Comparison of ENCODE assay signal across 8 mouse cellular contexts in genomic region chr19:3985261-3985681, GRCm38 (mm10). TPM values are rescaled to one million over a fixed set of nuclear protein-coding genes. Genes with fewer than 3 reads are reported as not detected.
DNase-seq lines count a peak whose midpoint lies in the region; ATAC-seq and TF ChIP-seq lines count a peak whose summit lies in the region.

No protein-coding gene starts in this region.

- H3K27me3 ChIP-seq in forebrain, embryonic 11.5 days (ENCODE audit: control insufficient read depth, insufficient read depth, low read length) = no peaks in the 10 kb centered on the region
- H3K27me3 ChIP-seq in forebrain, embryonic 16.5 days (replicated peaks; ENCODE audit: control insufficient read depth, insufficient read depth, low read length) = no peaks in the 10 kb centered on the region
- H3K27me3 ChIP-seq in embryonic facial prominence, embryonic 12.5 days = no peaks in the 10 kb centered on the region
- no peaks in the 10 kb centered on the region for H3K27me3 ChIP-seq in lung, postnatal 0 days (replicated peaks; ENCODE audit: insufficient read depth, low read length)

- H3K4me1 ChIP-seq in forebrain, embryonic 11.5 days (replicated peaks; ENCODE audit: control insufficient read depth, insufficient read depth, low read length) = peaks cover 4% of the 10 kb centered on the region; the same call in 1 of the 2 replicates
- H3K4me1 ChIP-seq in forebrain, embryonic 16.5 days (replicated peaks; ENCODE audit: control insufficient read depth, insufficient read depth, low read length) = no peaks in the 10 kb centered on the region
- H3K4me1 ChIP-seq in embryonic facial prominence, embryonic 12.5 days = peaks cover 21% of the 10 kb centered on the region
- H3K4me1 ChIP-seq in lung, postnatal 0 days (ENCODE audit: insufficient read depth, low read depth, low read length) = peaks cover 10% of the 10 kb centered on the region; the same call in 1 of the 2 replicates

- H3K4me3 ChIP-seq in forebrain, embryonic 11.5 days (ENCODE audit: low read depth, low read length) = no peak overlapping the region
- H3K4me3 ChIP-seq in forebrain, embryonic 16.5 days (replicated peaks; ENCODE audit: low read length) = no peak overlapping the region
- no peak overlapping the region for H3K4me3 ChIP-seq in embryonic facial prominence, embryonic 12.5 days
- H3K4me3 ChIP-seq in lung, postnatal 0 days (ENCODE audit: low read depth, low read length) = no peak overlapping the region

- no peak overlapping the region for H3K4me2 ChIP-seq in forebrain, embryonic 11.5 days (ENCODE audit: low read depth, low read length, severe bottlenecking)
- no peak overlapping the region for H3K4me2 ChIP-seq in forebrain, embryonic 16.5 days (ENCODE audit: low read length)
- no peak overlapping the region for H3K4me2 ChIP-seq in embryonic facial prominence, embryonic 12.5 days (replicated peaks)
- H3K4me2 ChIP-seq in lung, postnatal 0 days (replicated peaks; ENCODE audit: low read depth, low read length) = no peak overlapping the region

- no peak overlapping the region for H3K27ac ChIP-seq in forebrain, embryonic 11.5 days (ENCODE audit: low read depth, low read length)
- no peak overlapping the region for H3K27ac ChIP-seq in forebrain, embryonic 16.5 days (ENCODE audit: low read length)
- H3K27ac ChIP-seq in embryonic facial prominence, embryonic 12.5 days = no peak overlapping the region
- H3K27ac ChIP-seq in lung, postnatal 0 days (ENCODE audit: low read length) = peak overlapping the region; percentile 11

- DNase-seq in forebrain, embryonic 11.5 days (ENCODE audit: low spot score) = no peak
- DNase-seq in kidney, adult 8-10 months = peak; percentile 91 to 93
- DNase-seq in lung, postnatal 0 days (ENCODE audit: low spot score) = peak; percentile 61
- DNase-seq in urinary bladder, postnatal 4 days (ENCODE audit: low spot score in 2 of 2) = no peak
- DNase-seq in urinary bladder, postnatal 14 days (ENCODE audit: low spot score) = no peak
- DNase-seq in urinary bladder, adult 18-20 months (ENCODE audit: low spot score in 2 of 2) = no peak

- no peaks in the 10 kb centered on the region for H3K9me3 ChIP-seq in forebrain, embryonic 11.5 days (ENCODE audit: control insufficient read depth, low read length)
- H3K9me3 ChIP-seq in forebrain, embryonic 16.5 days (ENCODE audit: control insufficient read depth, low read length) = no peaks in the 10 kb centered on the region
- H3K9me3 ChIP-seq in embryonic facial prominence, embryonic 12.5 days = no peaks in the 10 kb centered on the region
- no peaks in the 10 kb centered on the region for H3K9me3 ChIP-seq in lung, postnatal 0 days (ENCODE audit: low read length)

- H3K36me3 ChIP-seq in forebrain, embryonic 11.5 days (ENCODE audit: control insufficient read depth, insufficient read depth, low read length) = no peaks in the 10 kb centered on the region
- no peaks in the 10 kb centered on the region for H3K36me3 ChIP-seq in forebrain, embryonic 16.5 days (ENCODE audit: control insufficient read depth, insufficient read depth)
- H3K36me3 ChIP-seq in embryonic facial prominence, embryonic 12.5 days = no peaks in the 10 kb centered on the region
- H3K36me3 ChIP-seq in lung, postnatal 0 days (ENCODE audit: insufficient read depth, low read length) = no peaks in the 10 kb centered on the region

- no peak for ATAC-seq in forebrain, embryonic 11.5 days (replicated peaks; ENCODE audit: low FRiP score)
- ATAC-seq in forebrain, embryonic 16.5 days = no peak
- ATAC-seq in embryonic facial prominence, embryonic 12.5 days (ENCODE audit: insufficient number of reproducible peaks, insufficient read depth, low FRiP score, low TSS enrichment) = 0 out of 2 replicates have a peak, but pooled peaks have one; percentile 25
- ATAC-seq in lung, postnatal 0 days = peak; percentile 69

- WGBS in forebrain, embryonic 11.5 days = 27% methylated on average over 8 of the region's 8 CpGs
- 32% methylated on average over 8 of the region's 8 CpGs for WGBS in forebrain, embryonic 16.5 days
- WGBS in embryonic facial prominence, embryonic 12.5 days = 31% methylated on average over 8 of the region's 8 CpGs
- 28% methylated on average over 8 of the region's 8 CpGs for WGBS in lung, postnatal 0 days

- peak overlapping the region; percentile 5; the same call in 1 of the 2 replicates for H3K9ac ChIP-seq in forebrain, embryonic 11.5 days (ENCODE audit: low read length)
- H3K9ac ChIP-seq in forebrain, embryonic 16.5 days (replicated peaks; ENCODE audit: low read depth, low read length) = no peak overlapping the region
- H3K9ac ChIP-seq in embryonic facial prominence, embryonic 12.5 days = no peak overlapping the region
- no peak overlapping the region for H3K9ac ChIP-seq in lung, postnatal 0 days (replicated peaks; ENCODE audit: low read depth)

- no peak for TF ChIP-seq CTCF in lung, postnatal 0 days (IDR thresholded peaks at IDR 0.05)

- 0 out of 2 replicates have a peak, but pooled peaks have one; percentile 26 for TF ChIP-seq EP300 in lung, postnatal 0 days (IDR thresholded peaks at IDR 0.05)

RNA-seq across cellular contexts. Expression of gene Acy3, which starts 1.1 kb away (rescaled TPM):
- 1.7 and 2.3 TPM in 2 replicates for polyA plus RNA-seq in forebrain, embryonic 11.5 days (2014; fragmentation: Nextera tagmentation; extraction: Ambion mirVana)
- polyA plus RNA-seq in forebrain, embryonic 16.5 days (2015; fragmentation: Nextera tagmentation; extraction: Ambion mirVana) = 1.5 and 1.7 TPM in 2 replicates
- polyA plus RNA-seq in embryonic facial prominence, embryonic 12.5 days (2016; fragmentation: Nextera tagmentation; extraction: Ambion mirVana) = 3.0 and 3.4 TPM in 2 replicates
- 14.9 and 15.7 TPM in 2 replicates for polyA plus RNA-seq in lung, postnatal 0 days (2015; fragmentation: Nextera tagmentation; extraction: Ambion mirVana)

RNA-seq across cellular contexts. Expression of gene Tbx10, which starts 7.3 kb away (rescaled TPM):
- polyA plus RNA-seq in forebrain, embryonic 11.5 days (2014; fragmentation: Nextera tagmentation; extraction: Ambion mirVana) = not detected in 2 replicates
- not detected in 2 replicates for polyA plus RNA-seq in forebrain, embryonic 16.5 days (2015; fragmentation: Nextera tagmentation; extraction: Ambion mirVana)
- not detected in 2 replicates for polyA plus RNA-seq in embryonic facial prominence, embryonic 12.5 days (2016; fragmentation: Nextera tagmentation; extraction: Ambion mirVana)
- not detected in 2 replicates for polyA plus RNA-seq in lung, postnatal 0 days (2015; fragmentation: Nextera tagmentation; extraction: Ambion mirVana)

RNA-seq across cellular contexts. Expression of gene Aldh3b2, which starts 13.1 kb away (rescaled TPM):
- 0.73 and 1.0 TPM in 2 replicates for polyA plus RNA-seq in forebrain, embryonic 11.5 days (2014; fragmentation: Nextera tagmentation; extraction: Ambion mirVana)
- polyA plus RNA-seq in forebrain, embryonic 16.5 days (2015; fragmentation: Nextera tagmentation; extraction: Ambion mirVana) = 0.30 and 1.1 TPM in 2 replicates
- 2.0 and 2.8 TPM in 2 replicates for polyA plus RNA-seq in embryonic facial prominence, embryonic 12.5 days (2016; fragmentation: Nextera tagmentation; extraction: Ambion mirVana)
- polyA plus RNA-seq in lung, postnatal 0 days (2015; fragmentation: Nextera tagmentation; extraction: Ambion mirVana) = 0.47 and 0.71 TPM in 2 replicates

RNA-seq across cellular contexts. Expression of gene Nudt8, which starts 15.1 kb away (rescaled TPM):
- 21.2 and 21.9 TPM in 2 replicates for polyA plus RNA-seq in forebrain, embryonic 11.5 days (2014; fragmentation: Nextera tagmentation; extraction: Ambion mirVana)
- 34.0 and 42.1 TPM in 2 replicates for polyA plus RNA-seq in forebrain, embryonic 16.5 days (2015; fragmentation: Nextera tagmentation; extraction: Ambion mirVana)
- 30.0 and 33.2 TPM in 2 replicates for polyA plus RNA-seq in embryonic facial prominence, embryonic 12.5 days (2016; fragmentation: Nextera tagmentation; extraction: Ambion mirVana)
- 27.0 and 28.5 TPM in 2 replicates for polyA plus RNA-seq in lung, postnatal 0 days (2015; fragmentation: Nextera tagmentation; extraction: Ambion mirVana)

RNA-seq across cellular contexts. Expression of gene Gm49405, which starts 15.2 kb away (rescaled TPM):
- 3.0 TPM in 2 replicates for polyA plus RNA-seq in forebrain, embryonic 11.5 days (2014; fragmentation: Nextera tagmentation; extraction: Ambion mirVana)
- polyA plus RNA-seq in forebrain, embryonic 16.5 days (2015; fragmentation: Nextera tagmentation; extraction: Ambion mirVana) = 6.6 and 9.6 TPM in 2 replicates
- 4.0 and 5.6 TPM in 2 replicates for polyA plus RNA-seq in embryonic facial prominence, embryonic 12.5 days (2016; fragmentation: Nextera tagmentation; extraction: Ambion mirVana)
- 1.1 TPM in 2 replicates for polyA plus RNA-seq in lung, postnatal 0 days (2015; fragmentation: Nextera tagmentation; extraction: Ambion mirVana)

Comparison
In these comparisons a context has a peak if more than half of its experiments do, and no peak if none do; other contexts are left out.
1. ATAC-seq: peak in embryonic facial prominence, embryonic 12.5 days (single experiment) and lung, postnatal 0 days (single experiment); none in forebrain, embryonic 11.5 days (single experiment) and forebrain, embryonic 16.5 days (single experiment).
2. DNase-seq: peak in kidney, adult 8-10 months (2 of 2) and lung, postnatal 0 days (single experiment); none in forebrain, embryonic 11.5 days (single experiment), urinary bladder, postnatal 4 days (0 of 2), urinary bladder, postnatal 14 days (single experiment) and urinary bladder, adult 18-20 months (0 of 2).